Mouse (Mus musculus) layer of hippocampus, adult 9-10 months (tissue): ENCODE data around the gene Vps13c.

ENCODE experiments used
- DNase-seq: peaks from one replicate; pipeline ENCODE4 v3.0.0; 2022; ENCODE audit warnings: low spot score

The Vps13c gene

DNA sequence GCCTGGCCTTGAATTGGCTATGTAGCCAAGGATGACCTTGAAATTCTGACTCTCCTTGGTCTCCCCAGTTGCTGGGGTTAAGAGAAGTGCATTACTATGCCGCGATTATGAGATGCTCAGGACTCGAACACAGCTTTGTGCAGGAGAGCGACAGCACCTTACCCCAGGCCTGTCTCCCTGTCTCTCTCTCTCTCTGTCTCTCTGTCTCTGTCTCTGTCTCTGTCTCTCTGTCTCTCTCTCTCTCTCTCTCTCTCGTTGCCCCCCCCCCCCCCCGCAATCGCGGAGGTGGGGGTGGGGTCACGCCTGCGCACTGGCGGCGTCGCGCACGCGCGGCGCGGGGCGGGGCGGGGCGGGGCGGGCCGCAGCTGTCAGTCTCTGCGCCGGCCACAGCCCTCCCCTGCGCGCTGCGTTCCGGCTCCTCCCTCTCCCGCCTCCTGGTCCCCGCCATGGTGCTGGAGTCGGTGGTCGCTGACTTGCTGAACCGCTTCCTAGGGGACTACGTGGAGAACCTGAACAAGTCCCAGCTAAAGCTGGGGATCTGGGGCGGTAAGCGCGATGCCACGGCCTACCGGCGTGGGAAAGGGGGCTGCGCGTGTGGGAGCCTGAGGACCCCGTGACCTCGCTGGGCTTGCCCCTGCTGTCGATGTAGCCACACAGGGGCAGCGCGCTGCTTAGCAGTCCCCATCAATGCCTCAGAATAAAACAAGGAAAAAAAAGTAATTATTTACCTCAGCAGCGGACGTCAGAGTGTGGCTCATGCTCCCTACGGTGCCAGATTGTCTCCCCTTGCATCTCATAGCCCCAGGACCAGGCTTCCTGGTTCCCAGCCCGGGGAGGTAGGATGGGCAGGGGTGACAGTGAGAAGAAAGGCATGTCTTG lies at the start of gene Vps13c:
TSS of gene Vps13c (plus strand) at position 416 of the 879 bp plus-strand sequence.
- no peak for DNase-seq

DNA sequence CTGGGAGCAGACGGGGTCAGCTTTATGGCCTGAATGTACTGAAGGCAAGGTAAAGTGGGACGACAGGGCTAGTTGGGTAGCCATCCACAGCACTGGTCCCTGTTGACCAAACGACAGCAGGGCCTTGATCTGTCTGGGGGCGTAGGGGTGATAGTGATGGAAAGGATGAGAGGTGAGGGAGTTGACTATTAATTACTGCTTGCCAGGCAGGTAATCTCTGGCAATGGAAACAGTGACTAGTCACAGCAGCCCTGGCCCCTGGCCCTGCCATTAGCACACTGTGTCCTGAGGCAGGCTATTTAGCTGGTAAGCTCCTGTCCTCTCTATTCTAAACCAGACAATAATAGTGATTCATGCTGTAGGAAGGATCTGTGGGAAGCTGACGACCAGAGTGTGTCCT lies 47.8 kb upstream of the Vps13c start:
- DNase-seq = no peak

DNA sequence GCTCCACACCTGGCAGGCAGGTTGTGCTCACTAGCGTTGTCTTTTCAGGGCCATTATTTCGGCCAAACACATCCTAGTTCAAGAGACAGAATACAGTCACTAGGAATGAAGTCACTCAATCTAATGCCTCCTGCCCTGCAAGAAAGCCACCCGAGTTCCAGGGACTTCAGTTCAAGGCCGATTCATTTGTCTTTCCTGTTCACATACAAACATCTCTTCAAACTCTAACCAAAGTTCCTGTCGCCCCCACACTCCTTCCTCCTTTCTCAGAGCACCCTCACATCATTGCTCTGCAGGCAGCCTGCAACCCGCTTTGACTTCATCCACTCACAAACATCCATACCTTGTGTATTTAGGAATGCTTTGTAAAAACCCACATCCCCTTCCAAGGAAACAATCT lies 46.7 kb upstream of the Vps13c start:
- DNase-seq = no peak

DNA sequence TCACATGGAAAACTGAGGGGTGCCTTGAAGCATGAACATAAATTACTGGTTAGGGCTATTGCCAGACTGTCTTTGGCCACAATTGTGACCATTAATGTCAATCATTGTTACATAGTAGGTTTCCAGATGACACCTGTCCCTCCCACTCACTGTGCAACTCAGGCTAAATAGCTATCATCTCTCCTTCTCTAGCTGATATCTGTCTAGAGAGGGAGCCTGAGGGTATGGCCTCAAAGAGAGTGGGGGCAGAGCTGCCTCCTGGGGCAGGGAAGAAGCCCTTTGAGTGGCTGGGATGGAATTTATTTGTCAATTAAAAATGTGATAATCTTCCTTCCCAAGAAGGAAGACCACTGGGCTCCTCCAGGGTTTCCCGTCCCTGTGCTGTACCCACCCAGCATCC lies 46.0 kb upstream of the Vps13c start:
- no peak for DNase-seq

DNA sequence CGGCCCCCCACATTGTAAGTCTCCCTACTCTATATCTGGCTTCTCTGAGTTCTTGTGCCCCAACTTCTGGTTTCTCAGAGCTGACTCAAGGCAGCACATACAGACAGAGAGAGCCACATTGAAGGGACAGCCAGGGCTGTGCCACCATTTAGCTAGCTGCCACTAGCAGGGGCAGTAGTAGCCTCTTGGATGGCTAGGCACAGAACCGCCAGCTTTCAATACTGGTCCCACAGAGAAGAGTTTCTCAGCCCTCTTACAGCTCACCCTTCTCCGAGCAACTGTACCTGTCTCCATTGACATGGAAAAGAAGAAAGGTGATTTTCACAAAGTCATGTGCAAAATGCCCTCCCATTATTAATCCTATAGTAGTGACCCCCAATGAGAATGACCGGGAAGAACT lies 45.5 kb upstream of the Vps13c start:
- no peak for DNase-seq

DNA sequence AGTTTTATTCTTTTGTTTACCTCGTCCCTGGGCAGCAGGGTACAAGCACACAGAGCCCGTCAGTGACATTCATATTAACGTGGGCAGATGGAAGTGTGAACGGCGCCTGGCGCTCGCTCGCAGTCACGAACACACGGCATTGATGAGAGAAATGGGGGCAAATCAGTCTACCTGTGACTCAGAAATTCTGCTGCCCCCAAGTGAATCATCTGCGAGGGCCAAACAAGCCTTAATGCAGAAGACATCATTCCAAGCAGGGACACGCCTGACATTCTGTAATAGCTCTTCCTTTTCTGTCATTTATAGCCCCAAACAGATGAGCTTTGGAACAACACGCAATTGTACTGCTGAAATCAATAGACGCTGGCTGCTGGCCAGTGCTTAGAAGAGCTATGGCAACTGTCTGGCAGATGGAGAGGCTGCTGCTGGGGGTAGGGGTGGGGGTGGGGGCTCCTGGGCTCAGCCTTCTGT lies 45.0 kb upstream of the Vps13c start:
- DNase-seq = peak; percentile 59

DNA sequence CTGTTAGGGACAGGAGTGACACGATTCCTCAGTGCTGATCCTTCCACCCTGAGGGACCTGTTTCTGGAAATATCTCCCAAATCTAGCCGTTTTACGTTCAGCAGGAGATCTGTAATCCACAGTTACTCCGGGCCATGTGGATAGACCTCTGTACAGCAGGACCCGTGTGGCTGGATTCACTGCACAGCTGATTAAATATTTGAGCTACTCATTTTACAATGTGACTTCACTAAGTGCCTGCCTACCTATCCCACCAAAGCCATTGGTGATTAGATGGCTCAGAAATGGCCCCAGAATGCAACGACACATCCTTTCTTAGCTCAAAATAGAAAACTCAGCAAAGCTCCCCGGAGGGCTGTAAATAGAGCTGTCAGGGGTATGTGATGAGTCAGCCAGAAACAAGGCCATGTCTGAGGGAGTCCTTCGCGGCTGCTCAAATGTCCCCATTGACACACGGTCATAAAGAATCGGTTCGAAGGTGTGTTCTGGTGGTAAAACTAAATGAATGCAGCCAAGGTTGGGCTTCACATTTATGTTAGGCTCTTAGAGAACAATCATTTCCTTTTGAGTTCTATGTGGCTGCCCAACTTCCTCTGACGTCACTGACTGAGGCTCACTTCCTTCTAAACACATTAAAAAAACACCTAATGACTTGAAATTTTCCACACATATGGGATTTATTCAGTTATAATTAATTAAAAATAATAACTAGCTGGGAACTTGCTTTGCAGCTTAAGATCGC lies 40.9 kb upstream of the Vps13c start:
- DNase-seq = no peak

DNA sequence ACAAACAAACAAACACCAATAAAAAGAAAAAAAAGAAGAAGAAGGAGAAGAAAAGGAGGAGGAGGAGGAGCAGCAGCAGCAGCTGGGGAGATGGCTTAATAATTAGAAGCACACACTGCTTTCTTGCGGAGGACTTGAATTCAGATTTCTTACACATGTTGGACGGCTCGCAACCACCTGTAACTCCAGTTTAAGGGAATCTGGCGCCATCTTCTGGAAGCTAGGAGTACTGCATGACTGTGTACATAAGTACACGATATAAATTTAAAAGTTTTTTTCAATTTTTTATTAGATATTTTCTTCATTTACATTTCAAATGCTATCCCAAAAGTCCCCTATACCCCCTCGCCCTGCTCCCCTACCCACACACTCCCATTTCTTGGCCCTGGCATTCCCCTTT lies 38.0 kb upstream of the Vps13c start:
- DNase-seq = no peak

DNA sequence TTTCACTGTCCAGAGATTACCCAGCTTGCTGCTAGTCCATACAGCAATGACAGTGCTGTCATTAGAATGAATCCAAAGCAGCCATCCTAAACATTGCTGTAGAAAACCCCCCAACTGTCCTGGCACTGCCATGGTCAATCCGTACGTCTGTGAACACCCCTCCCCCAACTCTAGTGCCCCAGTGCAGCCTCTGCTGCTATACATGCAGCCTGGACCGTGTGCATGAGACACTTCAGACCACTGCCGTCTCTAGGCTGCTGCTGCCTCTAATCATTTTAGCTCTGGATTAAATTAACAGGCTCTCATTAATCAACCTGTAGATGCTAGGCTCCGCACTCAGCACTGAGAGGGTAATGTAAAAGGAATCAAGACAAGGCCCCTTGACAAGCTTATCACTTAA lies 33.2 kb upstream of the Vps13c start:
- DNase-seq = no peak

DNA sequence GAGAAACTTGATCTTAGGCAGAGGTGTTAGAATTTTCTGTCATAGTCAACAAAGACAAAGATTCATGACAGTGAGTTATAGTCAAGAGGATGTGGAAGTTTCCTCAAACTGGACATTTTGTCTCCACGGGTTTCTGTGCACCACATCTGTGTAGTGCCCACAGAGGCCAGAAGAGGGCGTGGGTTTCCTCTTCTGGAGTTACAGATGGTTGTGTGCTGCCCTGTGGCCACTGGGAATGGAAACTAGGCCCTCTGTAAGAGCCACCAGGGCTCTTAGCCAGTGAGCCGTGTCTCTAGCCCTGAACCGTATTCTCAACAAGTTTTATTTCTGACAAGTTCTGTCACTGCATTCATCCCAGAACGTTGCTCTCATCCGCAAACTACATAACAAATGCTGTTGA lies 29.7 kb upstream of the Vps13c start:
- no peak for DNase-seq

DNA sequence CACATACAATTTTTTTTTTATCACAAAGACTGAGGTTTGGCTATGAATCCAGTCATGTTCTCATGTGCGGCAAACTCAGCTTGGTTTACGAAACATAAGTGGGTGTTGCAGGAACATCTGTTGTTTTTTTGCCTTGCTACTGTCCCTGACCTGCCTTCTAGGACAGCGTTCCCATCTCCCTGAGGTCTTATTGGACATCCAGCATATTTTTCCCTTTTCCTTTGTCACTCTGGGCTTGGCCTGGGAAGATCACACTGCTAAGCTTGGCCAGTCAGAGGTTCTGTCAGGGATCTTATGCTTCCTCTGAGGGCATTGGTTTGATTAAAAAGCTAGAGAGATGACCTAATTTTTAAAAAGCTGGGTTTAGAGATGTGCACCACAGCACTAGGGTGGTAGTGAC lies 29.1 kb upstream of the Vps13c start:
- no peak for DNase-seq

DNA sequence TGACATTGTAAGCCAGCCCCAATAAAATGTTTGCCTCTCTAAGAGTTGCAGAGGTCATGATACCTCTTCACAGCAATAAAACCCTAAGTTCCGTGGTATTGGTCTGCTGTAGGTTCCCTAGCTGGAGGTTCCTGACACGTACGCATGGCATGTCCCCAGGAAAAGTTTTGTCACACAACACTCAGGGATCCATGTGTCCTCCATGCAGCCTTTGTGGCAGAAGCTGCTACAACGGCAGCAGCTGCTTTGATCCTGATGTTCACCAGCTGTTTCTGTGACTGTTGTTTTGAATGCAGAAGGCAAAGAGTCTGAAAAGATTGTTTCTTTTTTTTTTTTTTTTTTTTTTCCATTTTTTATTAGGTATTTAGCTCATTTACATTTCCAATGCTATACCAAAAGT lies 27.0 kb upstream of the Vps13c start:
- DNase-seq = no peak

DNA sequence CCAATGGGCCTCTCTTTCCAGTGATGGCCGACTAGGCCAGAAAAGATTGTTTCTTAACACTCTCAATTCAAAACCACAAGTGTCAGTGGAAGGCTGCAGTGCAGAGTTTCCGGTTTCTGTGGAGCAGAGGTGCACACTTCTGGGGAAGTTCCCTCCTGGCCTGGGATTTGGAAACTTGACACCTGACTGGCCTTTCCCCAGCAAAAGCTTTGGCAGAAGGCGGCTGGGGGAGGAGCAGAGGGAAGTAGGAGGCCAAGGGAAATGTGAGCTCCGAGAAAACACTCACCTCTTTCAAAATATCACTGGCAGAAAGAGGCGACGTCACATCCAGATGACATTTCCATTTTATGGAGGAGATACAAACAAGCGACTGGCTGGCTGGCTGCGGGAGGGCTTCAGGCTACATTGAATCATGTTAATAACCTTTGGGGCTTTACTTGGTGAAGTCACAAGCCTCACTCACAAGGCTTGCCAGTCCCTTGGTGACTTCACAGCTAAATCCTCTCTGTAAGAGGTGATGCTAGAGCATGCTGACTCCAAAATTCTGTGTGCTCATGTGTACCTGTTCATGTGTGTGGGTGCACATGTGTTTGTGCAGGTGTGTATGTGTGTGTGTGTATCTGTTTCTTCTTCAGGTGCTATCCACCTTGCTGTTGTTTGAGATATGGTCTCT lies 26.4 kb upstream of the Vps13c start:
- no peak for DNase-seq

DNA sequence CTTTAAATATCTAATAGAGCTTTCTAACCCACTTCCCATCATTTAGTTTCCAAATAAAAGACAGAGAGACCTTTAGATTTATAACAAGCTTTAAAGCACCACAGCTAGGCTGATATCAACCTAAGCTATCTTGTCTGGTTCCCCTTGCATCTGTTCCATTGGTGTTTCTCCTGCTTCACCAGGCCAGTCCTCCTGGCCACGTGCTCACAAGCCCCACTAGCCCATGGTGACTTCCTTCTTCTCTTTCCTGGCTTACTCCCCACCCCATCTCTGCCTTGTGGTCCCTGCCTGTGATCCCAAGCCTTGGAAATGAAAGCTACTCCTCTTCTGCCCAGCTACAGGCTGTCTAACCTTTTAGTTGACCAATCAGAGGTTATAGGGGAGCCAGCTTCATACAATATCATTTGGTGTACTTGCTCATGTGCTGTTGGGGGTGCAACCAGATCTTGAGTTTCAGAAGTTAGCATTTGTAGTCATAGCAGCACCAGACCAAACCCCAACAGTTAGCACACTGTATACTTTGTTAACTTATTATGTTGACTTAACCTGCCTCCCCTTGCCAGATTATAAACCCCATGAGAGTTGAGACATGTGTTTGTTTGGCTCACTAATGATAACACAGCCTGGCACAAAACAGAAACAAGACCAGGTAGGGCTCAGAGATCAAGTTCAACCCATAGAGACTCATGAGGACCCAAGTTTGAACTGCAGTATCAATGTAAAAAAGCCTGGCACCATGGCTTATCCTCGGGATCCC lies 23.8 kb upstream of the Vps13c start:
- no peak for DNase-seq

DNA sequence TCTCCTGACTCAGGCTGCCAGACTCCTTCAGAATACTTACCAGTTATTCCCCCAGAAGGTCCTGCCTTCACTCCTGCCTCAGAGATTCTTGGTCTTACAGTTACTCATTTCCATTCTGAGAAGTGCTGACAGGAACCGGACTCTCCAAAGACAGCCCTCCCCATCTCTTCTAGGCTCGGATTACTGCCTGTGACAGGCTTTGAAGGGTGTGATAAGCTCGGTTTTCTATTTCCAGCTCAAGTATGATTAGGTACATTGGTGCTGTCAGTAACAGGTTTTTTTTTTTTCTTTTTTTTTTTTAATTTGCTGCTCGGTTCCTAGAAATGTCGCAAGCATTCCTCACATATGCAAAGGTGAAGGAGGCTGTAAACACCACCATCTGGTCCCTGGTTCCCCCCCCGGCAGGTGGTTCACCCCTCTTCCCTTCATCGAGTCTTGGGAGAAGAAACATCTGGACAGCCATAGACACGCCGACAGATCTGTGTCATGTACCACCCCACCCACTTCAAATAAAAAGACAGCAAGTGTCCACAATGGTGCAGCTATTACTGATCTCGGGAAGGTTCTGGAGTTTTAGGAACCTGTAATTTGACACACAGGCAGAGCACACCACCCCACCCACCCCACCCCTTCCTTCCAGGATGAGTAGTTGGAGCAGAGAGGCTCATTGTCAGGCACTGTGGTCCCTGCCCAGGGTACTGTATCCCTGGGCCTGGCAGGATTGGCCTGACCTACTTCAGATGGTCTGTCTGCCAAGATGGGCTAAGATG lies 22.1 kb upstream of the Vps13c start:
- DNase-seq = no peak

DNA sequence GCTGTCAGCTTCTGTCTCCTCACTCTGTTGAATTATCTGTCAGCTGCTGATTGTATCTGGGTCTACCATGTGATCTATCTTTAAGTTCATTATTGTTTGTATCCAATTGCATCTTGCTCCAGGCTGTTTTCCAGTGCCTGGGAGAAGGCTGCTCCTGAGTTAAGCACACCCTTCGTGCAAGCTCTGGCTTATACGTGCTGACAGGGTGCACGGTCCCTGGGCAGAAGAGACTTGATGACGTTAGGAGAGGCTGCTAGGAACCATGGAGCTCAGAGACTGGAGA lies 21.6 kb upstream of the Vps13c start:
- DNase-seq = no peak

DNA sequence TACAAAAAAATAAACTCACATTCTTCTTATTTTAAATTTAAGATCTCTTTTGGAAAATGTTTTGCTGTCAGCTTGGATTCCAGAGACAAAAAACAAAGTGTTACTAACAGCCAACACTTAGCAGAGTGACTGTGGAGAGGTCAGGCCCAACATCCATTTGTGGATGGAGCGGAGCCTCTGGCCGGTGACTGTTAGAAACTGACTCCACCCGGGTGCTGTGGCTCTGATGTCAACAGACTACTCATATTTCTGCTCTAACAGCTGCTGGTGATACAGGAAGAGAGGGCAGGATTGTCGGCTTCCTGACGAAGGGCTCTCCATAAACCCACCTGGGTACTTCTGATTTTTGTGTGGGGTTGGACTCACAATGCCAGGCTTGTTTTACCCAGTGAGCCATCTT lies 17.1 kb upstream of the Vps13c start:
- no peak for DNase-seq

DNA sequence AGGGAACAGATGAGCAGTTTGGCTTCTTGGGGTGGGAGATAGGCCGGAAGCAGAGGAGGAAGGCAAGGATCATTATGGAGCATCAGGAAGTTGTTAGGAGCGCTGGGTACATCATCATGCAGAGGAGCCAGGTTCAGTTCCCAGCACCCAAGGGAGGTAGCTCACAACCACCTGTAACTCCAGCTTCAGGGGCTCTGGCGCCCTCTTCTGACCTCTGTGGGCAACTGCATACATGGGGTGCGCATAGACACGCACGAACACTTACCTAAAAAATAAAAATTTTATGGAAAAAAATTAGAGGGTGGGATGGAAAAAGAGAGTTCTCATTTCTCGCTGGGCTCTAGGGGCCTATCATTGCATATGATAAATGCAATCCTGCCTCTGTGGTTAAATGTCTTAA lies 14.7 kb upstream of the Vps13c start:
- no peak for DNase-seq

DNA sequence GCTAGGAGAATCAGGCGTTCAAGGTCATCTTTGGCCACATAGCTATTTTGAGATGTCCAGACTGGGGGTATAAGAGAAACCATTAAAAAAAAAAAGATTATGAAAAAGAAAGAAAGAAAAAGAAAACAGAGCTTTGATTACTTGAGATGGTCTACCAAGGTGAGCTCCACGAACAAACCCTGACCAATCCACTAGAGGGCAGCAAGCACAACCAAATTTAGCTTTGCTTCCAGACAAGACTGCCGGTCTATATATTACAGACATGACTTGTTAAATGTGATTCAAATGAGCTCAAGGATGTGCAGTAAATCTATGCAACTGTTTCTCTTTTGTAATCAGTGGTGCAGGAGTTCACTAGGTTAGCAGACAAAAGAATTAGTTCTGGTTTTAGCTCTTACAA lies 12.0 kb upstream of the Vps13c start:
- no peak for DNase-seq

DNA sequence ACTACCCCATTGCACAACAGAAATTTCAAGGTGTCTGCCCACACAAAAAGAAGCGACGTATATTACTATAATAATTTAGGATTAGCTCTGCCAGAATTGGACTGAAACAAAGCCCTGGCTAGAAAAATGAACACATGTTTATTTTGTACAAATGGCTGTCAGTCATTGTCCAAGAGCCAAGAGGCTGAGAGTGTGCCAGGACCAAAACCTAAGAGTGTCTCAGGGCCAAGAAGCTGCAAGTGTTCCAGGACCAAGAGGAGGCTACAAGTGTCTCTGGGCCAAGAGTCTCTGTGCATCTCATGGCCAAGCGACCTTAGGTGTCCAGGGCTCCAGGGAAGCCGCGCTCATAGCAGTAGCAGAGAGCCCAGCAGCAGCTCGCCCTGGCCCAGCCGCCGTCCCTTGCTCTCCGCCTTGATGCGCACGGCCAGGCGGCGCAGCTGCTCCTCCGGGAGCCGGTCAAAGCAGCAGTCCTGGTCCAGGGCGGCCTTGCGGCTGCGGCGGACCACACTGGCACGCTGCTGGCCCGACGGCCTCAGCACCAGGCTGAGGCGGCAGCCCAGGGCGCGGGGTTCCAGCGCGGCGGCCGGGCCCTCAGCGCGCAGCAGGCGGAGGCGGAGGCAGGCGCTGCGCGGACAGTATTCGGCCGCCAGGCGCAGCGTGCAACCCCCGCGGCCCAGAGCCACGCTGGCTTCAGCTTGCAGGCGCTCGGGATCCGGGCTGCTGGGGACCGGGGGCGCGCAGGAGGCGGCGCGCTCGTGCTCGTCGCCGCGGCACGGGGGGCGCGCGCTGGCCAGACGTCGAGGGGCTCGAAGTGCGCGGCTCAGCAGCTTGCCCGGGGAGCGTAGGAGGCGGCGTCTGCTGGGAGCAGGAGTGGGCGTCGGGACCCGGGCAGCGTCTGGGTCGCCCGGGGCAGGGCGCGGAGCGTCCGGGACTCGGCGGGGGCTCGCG lies 9.5 kb upstream of the Vps13c start:
- DNase-seq = no peak
